Mouse (Mus musculus): ENCODE data around the gene Nipbl. TPM values are rescaled to one million over a fixed set of nuclear protein-coding genes. Genes with fewer than 3 reads are reported as not detected.

The Nipbl gene
- polyA plus RNA-seq, 1 experiment from 2014 or later, result 15.6 TPM

DNA sequence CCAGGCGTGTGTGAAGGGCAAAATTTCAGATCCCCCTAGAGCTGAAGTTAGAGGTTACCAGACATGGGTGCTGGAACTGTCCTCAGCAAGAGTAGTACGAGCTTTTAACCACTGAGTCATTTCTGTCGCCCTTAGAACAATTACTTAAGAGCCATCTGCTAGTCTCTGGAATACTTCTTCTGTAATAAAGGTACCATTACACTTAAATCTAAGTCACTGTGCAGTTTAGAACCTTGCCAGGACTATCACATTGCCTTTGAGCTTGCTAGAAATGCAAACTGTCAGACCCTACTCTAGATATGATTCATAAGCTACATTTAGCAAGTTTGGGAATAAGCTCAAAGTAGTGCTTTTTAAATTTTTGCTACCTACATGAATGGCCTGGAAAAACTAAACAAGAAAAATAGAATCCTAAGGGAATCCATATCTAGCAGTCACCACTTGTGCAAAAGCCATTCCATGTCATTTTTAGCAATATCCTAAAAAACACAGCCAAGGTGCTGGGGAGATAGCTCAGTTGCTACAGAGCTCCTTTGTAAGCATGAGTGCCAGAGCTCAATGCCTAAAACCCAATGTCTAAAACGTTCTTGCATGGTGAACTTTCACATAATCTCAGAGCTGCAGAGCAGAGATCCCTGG, 27.6 kb downstream of the Nipbl start:
- 74% methylated on average over 4 of the region's 4 CpGs for WGBS
- no peak overlapping the region for H3K27ac ChIP-seq (replicated peaks in 1 of 2; ENCODE audit: control insufficient read depth in 1 of 2, insufficient read depth in 1 of 2, low read depth in 2 of 2, low read length in 2 of 2)
- no peak for ATAC-seq (ENCODE audit: insufficient number of reproducible peaks, insufficient read depth, low FRiP score, low read depth)
- peaks cover 0 to 19% of the 10 kb centered on the region in 2 experiments; a peak in 2 of 4 replicates for H3K4me1 ChIP-seq (ENCODE audit: control insufficient read depth in 2 of 2, insufficient read depth in 2 of 2, low read length in 2 of 2)
- H3K4me2 ChIP-seq (ENCODE audit: low read length), result no peak overlapping the region
- no peaks in the 10 kb centered on the region for H3K27me3 ChIP-seq (ENCODE audit: control insufficient read depth, insufficient read depth, low read length)
- no peak overlapping the region for H3K4me3 ChIP-seq (ENCODE audit: control insufficient read depth in 1 of 2, insufficient read depth in 1 of 2, low read depth in 1 of 2, low read length in 2 of 2)
- no peak overlapping the region for H3K9ac ChIP-seq (ENCODE audit: low read length)
- H3K9me3 ChIP-seq (ENCODE audit: control insufficient read depth, low read length), result no peaks in the 10 kb centered on the region
- H3K36me3 ChIP-seq (ENCODE audit: control insufficient read depth, insufficient read depth, low read length), result no peaks in the 10 kb centered on the region

DNA sequence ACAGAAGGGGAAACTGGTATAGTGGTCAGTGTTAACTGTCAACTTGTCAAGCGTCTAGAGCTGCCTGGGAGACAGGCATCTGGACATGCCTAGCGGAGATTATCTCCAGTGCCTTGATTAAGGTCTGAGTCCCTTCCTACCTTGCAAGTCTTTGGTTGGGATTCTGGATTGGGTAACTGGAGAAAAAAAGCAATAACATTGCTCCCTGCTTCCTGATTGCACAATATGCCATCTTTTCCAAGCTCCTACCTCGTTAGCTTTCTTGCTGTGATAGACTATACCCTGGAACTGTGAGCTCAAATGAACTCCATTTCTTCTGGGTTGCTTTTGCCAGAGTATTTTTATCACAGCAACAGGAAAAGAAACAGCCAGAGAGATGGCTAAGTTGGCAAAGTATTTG, 30.9 kb downstream of the Nipbl start:
- no peak overlapping the region for H3K4me3 ChIP-seq (ENCODE audit: control insufficient read depth in 1 of 2, insufficient read depth in 1 of 2, low read depth in 1 of 2, low read length in 2 of 2)
- WGBS, result 49% methylated on average over 3 of the region's 3 CpGs
- no peak overlapping the region for H3K27ac ChIP-seq (replicated peaks in 1 of 2; ENCODE audit: control insufficient read depth in 1 of 2, insufficient read depth in 1 of 2, low read depth in 2 of 2, low read length in 2 of 2)
- H3K4me2 ChIP-seq (ENCODE audit: low read length), result no peak overlapping the region
- no peak for ATAC-seq (ENCODE audit: insufficient number of reproducible peaks, insufficient read depth, low FRiP score, low read depth)
- no peaks in the 10 kb centered on the region for H3K27me3 ChIP-seq (ENCODE audit: control insufficient read depth, insufficient read depth, low read length)
- no peaks in the 10 kb centered on the region for H3K9me3 ChIP-seq (ENCODE audit: control insufficient read depth, low read length)
- H3K36me3 ChIP-seq (ENCODE audit: control insufficient read depth, insufficient read depth, low read length), result no peaks in the 10 kb centered on the region
- H3K9ac ChIP-seq (ENCODE audit: low read length), result no peak overlapping the region
- H3K4me1 ChIP-seq (ENCODE audit: control insufficient read depth in 2 of 2, insufficient read depth in 2 of 2, low read length in 2 of 2), result peaks cover 0 to 19% of the 10 kb centered on the region in 2 experiments; a peak in 2 of 4 replicates

DNA sequence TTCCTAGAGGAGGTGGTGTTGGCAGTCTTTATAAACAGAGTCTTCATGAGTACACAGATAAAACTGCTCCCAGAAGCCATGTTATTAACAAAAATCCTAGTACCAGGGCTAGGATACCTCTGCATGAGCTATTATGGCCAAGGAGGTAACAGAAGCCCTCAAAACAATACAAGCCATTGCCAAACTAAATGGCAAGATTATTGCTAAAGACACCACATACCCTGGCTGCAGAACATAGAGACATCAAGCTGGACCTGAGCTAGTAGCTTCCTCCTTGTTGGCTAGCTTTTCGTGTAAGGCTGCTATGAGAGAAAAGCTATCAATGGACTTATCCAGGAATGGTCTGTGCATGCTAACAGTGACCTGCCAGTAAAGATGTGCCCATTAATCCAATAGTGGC, 32.4 kb downstream of the Nipbl start:
- H3K36me3 ChIP-seq (ENCODE audit: control insufficient read depth, insufficient read depth, low read length), result no peaks in the 10 kb centered on the region
- no peak overlapping the region for H3K4me2 ChIP-seq (ENCODE audit: low read length)
- 59% methylated on average over 1 of the region's 1 CpGs for WGBS
- H3K27ac ChIP-seq (replicated peaks in 1 of 2; ENCODE audit: control insufficient read depth in 1 of 2, insufficient read depth in 1 of 2, low read depth in 2 of 2, low read length in 2 of 2), result no peak overlapping the region
- ATAC-seq (ENCODE audit: insufficient number of reproducible peaks, insufficient read depth, low FRiP score, low read depth), result no peak
- H3K4me1 ChIP-seq (ENCODE audit: control insufficient read depth in 2 of 2, insufficient read depth in 2 of 2, low read length in 2 of 2), result peaks cover 0 to 16% of the 10 kb centered on the region in 2 experiments; a peak in 2 of 4 replicates
- no peaks in the 10 kb centered on the region for H3K27me3 ChIP-seq (ENCODE audit: control insufficient read depth, insufficient read depth, low read length)
- no peaks in the 10 kb centered on the region for H3K9me3 ChIP-seq (ENCODE audit: control insufficient read depth, low read length)
- H3K9ac ChIP-seq (ENCODE audit: low read length), result no peak overlapping the region
- H3K4me3 ChIP-seq (ENCODE audit: control insufficient read depth in 1 of 2, insufficient read depth in 1 of 2, low read depth in 1 of 2, low read length in 2 of 2), result no peak overlapping the region

GRCm38 (mm10) chr15:8411168-8411837, 33.0 kb downstream of the Nipbl start:
- Histone ChIP-seq H3K9ac (ENCODE audit: low read length) (no peak overlapping the region), H3K4me3 (ENCODE audit: control insufficient read depth in 1 of 2, insufficient read depth in 1 of 2, low read depth in 1 of 2, low read length in 2 of 2) (no peak overlapping the region), H3K4me2 (ENCODE audit: low read length) (no peak overlapping the region), H3K27me3 (ENCODE audit: control insufficient read depth, insufficient read depth, low read length) (no peaks in the 10 kb centered on the region), H3K9me3 (ENCODE audit: control insufficient read depth, low read length) (no peaks in the 10 kb centered on the region), H3K27ac (replicated peaks in 1 of 2; ENCODE audit: control insufficient read depth in 1 of 2, insufficient read depth in 1 of 2, low read depth in 2 of 2, low read length in 2 of 2) (no peak overlapping the region), H3K4me1 (ENCODE audit: control insufficient read depth in 2 of 2, insufficient read depth in 2 of 2, low read length in 2 of 2) (peaks cover 0 to 13% of the 10 kb centered on the region in 2 experiments; a peak in 2 of 4 replicates), H3K36me3 (ENCODE audit: control insufficient read depth, insufficient read depth, low read length) (no peaks in the 10 kb centered on the region)
- 13% methylated on average over 1 of the region's 1 CpGs for WGBS
- ATAC-seq (ENCODE audit: insufficient number of reproducible peaks, insufficient read depth, low FRiP score, low read depth), result no peak

DNA sequence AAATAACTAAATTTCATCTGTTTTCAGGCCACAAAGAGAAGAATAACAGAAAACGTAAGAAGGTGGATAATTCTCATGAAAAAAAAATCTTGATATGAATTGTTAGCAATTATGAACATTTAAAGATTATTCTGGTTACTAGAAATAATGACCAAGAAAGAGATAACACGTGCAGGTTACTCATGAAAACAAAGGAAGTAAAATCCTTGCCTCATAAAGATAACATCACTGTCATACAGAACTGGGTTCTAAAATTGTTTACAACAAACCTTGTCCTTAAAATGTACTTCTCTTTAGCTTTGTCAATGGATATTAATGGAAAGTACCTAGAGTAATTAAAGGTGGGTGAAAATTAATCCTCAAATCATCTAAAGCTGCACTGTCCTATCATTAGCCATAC, 37.2 kb downstream of the Nipbl start:
- H3K9ac ChIP-seq (ENCODE audit: low read length), result no peak overlapping the region
- H3K9me3 ChIP-seq (ENCODE audit: control insufficient read depth, low read length), result no peaks in the 10 kb centered on the region
- no peak overlapping the region for H3K27ac ChIP-seq (replicated peaks in 1 of 2; ENCODE audit: control insufficient read depth in 1 of 2, insufficient read depth in 1 of 2, low read depth in 2 of 2, low read length in 2 of 2)
- H3K4me2 ChIP-seq (ENCODE audit: low read length), result no peak overlapping the region
- no peak overlapping the region for H3K4me3 ChIP-seq (ENCODE audit: control insufficient read depth in 1 of 2, insufficient read depth in 1 of 2, low read depth in 1 of 2, low read length in 2 of 2)
- 78% methylated on average over 2 of the region's 2 CpGs for WGBS
- no peaks in the 10 kb centered on the region for H3K27me3 ChIP-seq (ENCODE audit: control insufficient read depth, insufficient read depth, low read length)
- H3K4me1 ChIP-seq (ENCODE audit: control insufficient read depth in 2 of 2, insufficient read depth in 2 of 2, low read length in 2 of 2), result peaks cover 0 to 3% of the 10 kb centered on the region in 2 experiments; a peak in 1 of 4 replicates
- no peaks in the 10 kb centered on the region for H3K36me3 ChIP-seq (ENCODE audit: control insufficient read depth, insufficient read depth, low read length)
- ATAC-seq (ENCODE audit: insufficient number of reproducible peaks, insufficient read depth, low FRiP score, low read depth), result no peak

GRCm38 (mm10) chr15:8406219-8406618, 38.0 kb downstream of the Nipbl start:
- Histone ChIP-seq H3K27ac (replicated peaks in 1 of 2; ENCODE audit: control insufficient read depth in 1 of 2, insufficient read depth in 1 of 2, low read depth in 2 of 2, low read length in 2 of 2) (no peak overlapping the region), H3K4me2 (ENCODE audit: low read length) (no peak overlapping the region), H3K9ac (ENCODE audit: low read length) (no peak overlapping the region), H3K4me1 (ENCODE audit: control insufficient read depth in 2 of 2, insufficient read depth in 2 of 2, low read length in 2 of 2) (peaks cover 0 to 2% of the 10 kb centered on the region in 2 experiments; a peak in 1 of 4 replicates), H3K36me3 (ENCODE audit: control insufficient read depth, insufficient read depth, low read length) (no peaks in the 10 kb centered on the region), H3K4me3 (ENCODE audit: control insufficient read depth in 1 of 2, insufficient read depth in 1 of 2, low read depth in 1 of 2, low read length in 2 of 2) (no peak overlapping the region), H3K9me3 (ENCODE audit: control insufficient read depth, low read length) (no peaks in the 10 kb centered on the region), H3K27me3 (ENCODE audit: control insufficient read depth, insufficient read depth, low read length) (no peaks in the 10 kb centered on the region)
- 95% methylated on average over 2 of the region's 2 CpGs for WGBS
- ATAC-seq (ENCODE audit: insufficient number of reproducible peaks, insufficient read depth, low FRiP score, low read depth), result no peak

GRCm38 (mm10) chr15:8402591-8402990, 41.7 kb downstream of the Nipbl start:
- no peaks in the 10 kb centered on the region for H3K27me3 ChIP-seq (ENCODE audit: control insufficient read depth, insufficient read depth, low read length)
- no peak overlapping the region for H3K27ac ChIP-seq (replicated peaks in 1 of 2; ENCODE audit: control insufficient read depth in 1 of 2, insufficient read depth in 1 of 2, low read depth in 2 of 2, low read length in 2 of 2)
- no peaks in the 10 kb centered on the region for H3K9me3 ChIP-seq (ENCODE audit: control insufficient read depth, low read length)
- 86% methylated on average over 2 of the region's 2 CpGs for WGBS
- no peaks in the 10 kb centered on the region for H3K4me1 ChIP-seq (ENCODE audit: control insufficient read depth in 2 of 2, insufficient read depth in 2 of 2, low read length in 2 of 2)
- no peak for ATAC-seq (ENCODE audit: insufficient number of reproducible peaks, insufficient read depth, low FRiP score, low read depth)
- no peak overlapping the region for H3K9ac ChIP-seq (ENCODE audit: low read length)
- no peaks in the 10 kb centered on the region for H3K36me3 ChIP-seq (ENCODE audit: control insufficient read depth, insufficient read depth, low read length)
- no peak overlapping the region for H3K4me2 ChIP-seq (ENCODE audit: low read length)
- no peak overlapping the region for H3K4me3 ChIP-seq (ENCODE audit: control insufficient read depth in 1 of 2, insufficient read depth in 1 of 2, low read depth in 1 of 2, low read length in 2 of 2)

Measured in heart, embryonic 14.5 days (tissue).